Mouse (Mus musculus) testis, adult 2 months (tissue): Measurements from ENCODE around the gene Vmn2r48. TPM values are rescaled to one million over a fixed set of nuclear protein-coding genes. Genes with fewer than 3 reads are reported as not detected.
"Not testable (repeated sequence)": the region's sequence is repeated elsewhere in the genome, so short reads cannot be mapped to it uniquely, and the experiment has no call there.

Source experiments
- H3K27ac ChIP-seq: fragments of 200-500 bp; 2 replicates; pipeline ENCODE4 v1.5.1; 2012; ENCODE audit warnings: low read depth, low read length; ENCODE audit not compliant: control insufficient read depth, insufficient read depth
- H3K27me3 ChIP-seq: fragments of 200-500 bp; 2 replicates; pipeline ENCODE4 v1.6.1; 2012; ENCODE audit warnings: mild to moderate bottlenecking, low read length, moderate library complexity; ENCODE audit not compliant: control insufficient read depth, insufficient read depth
- H3K36me3 ChIP-seq: fragments of 200-500 bp; 2 replicates; pipeline ENCODE4 v1.6.1; 2012; ENCODE audit warnings: mild to moderate bottlenecking, low read length; ENCODE audit not compliant: control insufficient read depth, insufficient read depth
- H3K4me1 ChIP-seq: fragments of 200-500 bp; 2 replicates; pipeline ENCODE4 v1.6.1; 2012; ENCODE audit warnings: low read length; ENCODE audit not compliant: control insufficient read depth, insufficient read depth
- H3K4me3 ChIP-seq: fragments of 200-500 bp; 2 replicates; pipeline ENCODE4 v1.5.1; 2012; ENCODE audit warnings: low read depth, mild to moderate bottlenecking, low read length, moderate library complexity, mixed read lengths; ENCODE audit not compliant: control insufficient read depth
- polyA plus RNA-seq: library from polyadenylated mRNA; depleted of rRNA; stranded (reverse); fragments of >200 nt; gene quantifications from 2 replicates; pipeline ENCODE4 v1.2.3, GENCODE M21; 2012; rRNA removed

Gene Vmn2r48
- polyA plus RNA-seq = not detected in 2 replicates

DNA sequence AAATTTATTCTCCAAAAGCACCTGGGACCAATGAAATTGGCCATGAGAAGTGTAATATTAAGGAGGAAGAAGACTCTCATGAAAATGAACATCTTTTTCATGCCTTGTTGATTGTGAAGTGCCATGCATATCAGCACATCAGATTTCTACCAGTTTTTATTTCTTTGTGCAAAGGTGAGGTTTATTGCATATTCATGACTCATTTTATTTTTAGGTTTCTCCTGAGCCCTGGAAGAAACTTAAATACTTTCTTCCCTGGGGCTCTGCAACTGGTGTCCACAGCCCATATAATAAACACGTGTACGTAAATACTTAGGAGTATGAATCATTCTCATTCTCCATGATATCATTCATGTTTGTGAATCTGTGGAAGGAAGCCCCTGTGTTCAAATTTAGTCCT lies at the start of gene Vmn2r48:
TSS of gene Vmn2r48 (minus strand) at position 101 of the 400 bp plus-strand sequence.
- H3K4me3 ChIP-seq, H3K36me3 ChIP-seq, H3K4me1 ChIP-seq, H3K27me3 ChIP-seq, H3K27ac ChIP-seq: not testable (repeated sequence)

DNA sequence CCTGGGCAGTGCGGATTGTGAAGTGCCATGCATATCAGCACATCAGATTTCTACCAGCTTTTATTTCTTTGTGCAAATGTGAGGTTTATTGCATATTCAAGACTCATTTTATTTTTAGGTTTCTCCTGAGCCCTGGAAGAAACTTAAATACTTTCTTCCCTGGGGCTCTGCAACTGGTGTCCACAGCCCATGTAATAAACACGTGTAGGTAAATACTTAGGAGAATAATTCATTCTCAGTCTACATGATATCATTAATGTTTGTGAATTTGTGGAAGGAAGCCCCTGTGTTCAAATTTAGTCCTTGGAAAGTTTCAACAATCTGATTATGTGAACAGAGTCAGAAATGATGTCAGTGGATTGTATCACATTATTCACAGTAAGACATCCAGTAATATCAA lies 38.8 kb upstream of the Vmn2r48 start, which contains the start of gene Vmn2r49:
TSS of gene Vmn2r49 (minus strand) at position 101 of the 400 bp plus-strand sequence.
- not testable (repeated sequence) for H3K4me1 ChIP-seq, H3K27me3 ChIP-seq, H3K36me3 ChIP-seq, H3K4me3 ChIP-seq, H3K27ac ChIP-seq

Other genes with a start within 250 kb of the Vmn2r48 start
- gene Vmn2r46, start 183.0 kb downstream of the Vmn2r48 start, polyA plus RNA-seq = not detected in 2 replicates
- gene Vmn2r47, start 112.3 kb downstream of the Vmn2r48 start, polyA plus RNA-seq = not detected in 2 replicates
- not detected in 2 replicates for gene Vmn2r49, start 38.7 kb upstream of the Vmn2r48 start, polyA plus RNA-seq
- gene Vmn2r50, start 99.7 kb upstream of the Vmn2r48 start, polyA plus RNA-seq = not detected in 2 replicates
- not detected in 2 replicates for gene Vmn2r51, start 152.2 kb upstream of the Vmn2r48 start, polyA plus RNA-seq
- not detected in 2 replicates for gene Vmn2r52, start 223.0 kb upstream of the Vmn2r48 start, polyA plus RNA-seq